Mouse (Mus musculus) midbrain, embryonic 12.5 days (tissue): Measurements from ENCODE around the gene 9430015G10Rik. TPM values are rescaled to one million over a fixed set of nuclear protein-coding genes. Genes with fewer than 3 reads are reported as not detected.

Source experiments
- ATAC-seq: fragments of 200-750 bp; cut with Nextera tagmentation; 2 replicates; pipeline ENCODE4 v1.8.0; 2017; ENCODE audit warnings: low read depth, moderate TSS enrichment, moderate library complexity; ENCODE audit not compliant: low FRiP score
- H3K27ac ChIP-seq: fragments of 300-500 bp; sonication (generic); replicated peaks from 2 replicates; pipeline ENCODE4 v1.5.1; 2016; ENCODE audit warnings: mild to moderate bottlenecking
- H3K27me3 ChIP-seq: fragments of 300-500 bp; sonication (generic); 2 replicates; pipeline ENCODE4 v1.6.1; 2016; ENCODE audit warnings: mild to moderate bottlenecking
- H3K36me3 ChIP-seq: fragments of 300-500 bp; sonication (generic); 2 replicates; pipeline ENCODE4 v1.6.1; 2016
- H3K4me1 ChIP-seq: fragments of 300-500 bp; sonication (generic); 2 replicates; pipeline ENCODE4 v1.6.1; 2016
- H3K4me2 ChIP-seq: fragments of 300-500 bp; sonication (generic); replicated peaks from 2 replicates; pipeline ENCODE4 v1.6.1; 2016; ENCODE audit warnings: mild to moderate bottlenecking, moderate library complexity
- H3K4me3 ChIP-seq: fragments of 300-500 bp; sonication (generic); 2 replicates; pipeline ENCODE4 v1.5.1; 2016; ENCODE audit warnings: mild to moderate bottlenecking
- H3K9ac ChIP-seq: fragments of 300-500 bp; sonication (generic); replicated peaks from 2 replicates; pipeline ENCODE4 v1.6.1; 2016; ENCODE audit warnings: mild to moderate bottlenecking, moderate library complexity
- H3K9me3 ChIP-seq: fragments of 300-500 bp; sonication (generic); 2 replicates; pipeline ENCODE4 v1.6.1; 2016; ENCODE audit warnings: mild to moderate bottlenecking
- WGBS: fragments of 180-500 bp; shearing (Covaris S2); methylation state at CpG from one replicate; pipeline ENCODE4 v1.1.7; 2016; 5-methylcytosine and 5-hydroxymethylcytosine counted together
- polyA plus RNA-seq: library from polyadenylated mRNA; unstranded; fragments of >200 nt; fragmentation: Nextera tagmentation; extraction: Ambion mirVana; gene quantifications from 2 replicates; pipeline ENCODE4 v1.2.1, GENCODE M21; 2016

The 9430015G10Rik gene
- polyA plus RNA-seq: 59.8 and 60.0 TPM in 2 replicates

DNA sequence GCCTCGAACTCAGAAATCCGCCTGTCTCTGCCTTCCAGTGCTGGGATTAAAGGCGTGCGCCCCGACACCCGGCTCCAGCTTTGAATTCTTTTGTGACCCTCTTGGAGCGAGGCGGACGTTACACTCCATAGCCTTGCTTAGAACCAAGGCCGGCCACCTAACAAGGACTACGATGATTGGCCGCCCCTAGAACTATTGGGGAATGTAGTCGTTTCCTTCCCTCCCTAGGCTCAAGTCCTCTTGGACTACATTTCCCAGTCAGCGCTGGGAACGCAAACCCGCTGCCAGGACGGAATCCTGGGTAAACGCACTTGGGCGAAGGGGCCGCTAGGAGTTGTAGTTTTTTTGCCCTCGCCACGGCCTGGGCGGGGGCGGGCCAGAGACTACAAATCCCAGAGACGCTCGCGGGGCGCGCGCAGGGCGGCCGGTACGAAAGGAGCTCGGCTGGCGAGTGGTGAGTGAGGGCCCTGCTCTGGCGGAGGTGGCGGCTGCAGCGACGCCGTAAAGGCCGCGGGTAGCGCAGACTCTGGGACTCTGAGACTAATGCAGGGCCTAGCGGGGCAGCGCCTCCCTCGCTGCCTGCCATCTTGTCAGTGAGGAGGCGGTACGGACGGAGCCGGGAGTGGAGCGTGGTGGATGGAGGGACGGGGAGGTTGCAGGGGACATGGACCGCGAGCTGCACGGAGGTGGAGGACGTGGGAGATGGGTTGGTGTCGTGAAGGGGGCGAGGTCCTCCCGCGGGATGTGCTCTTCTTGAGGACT, at the start of gene 9430015G10Rik:
TSS of gene 9430015G10Rik (plus strand) at position 413 of the 762 bp plus-strand sequence.
- Histone ChIP-seq H3K27me3 (no peaks in the 10 kb centered on the region), H3K9me3 (no peaks in the 10 kb centered on the region), H3K4me1 (peaks cover 10% of the 10 kb centered on the region), H3K36me3 (no peaks in the 10 kb centered on the region), H3K4me2 (peak within 1 kb of the TSS; percentile 66), H3K9ac (peak within 1 kb of the TSS; percentile 87), H3K27ac (peak within 1 kb of the TSS; percentile 88), H3K4me3 (peak within 1 kb of the TSS; percentile 85)
- whole genome bisulfite sequencing: under 1% methylated on average over 60 of the region's 60 CpGs
- peak; percentile 98 for ATAC-seq

DNA sequence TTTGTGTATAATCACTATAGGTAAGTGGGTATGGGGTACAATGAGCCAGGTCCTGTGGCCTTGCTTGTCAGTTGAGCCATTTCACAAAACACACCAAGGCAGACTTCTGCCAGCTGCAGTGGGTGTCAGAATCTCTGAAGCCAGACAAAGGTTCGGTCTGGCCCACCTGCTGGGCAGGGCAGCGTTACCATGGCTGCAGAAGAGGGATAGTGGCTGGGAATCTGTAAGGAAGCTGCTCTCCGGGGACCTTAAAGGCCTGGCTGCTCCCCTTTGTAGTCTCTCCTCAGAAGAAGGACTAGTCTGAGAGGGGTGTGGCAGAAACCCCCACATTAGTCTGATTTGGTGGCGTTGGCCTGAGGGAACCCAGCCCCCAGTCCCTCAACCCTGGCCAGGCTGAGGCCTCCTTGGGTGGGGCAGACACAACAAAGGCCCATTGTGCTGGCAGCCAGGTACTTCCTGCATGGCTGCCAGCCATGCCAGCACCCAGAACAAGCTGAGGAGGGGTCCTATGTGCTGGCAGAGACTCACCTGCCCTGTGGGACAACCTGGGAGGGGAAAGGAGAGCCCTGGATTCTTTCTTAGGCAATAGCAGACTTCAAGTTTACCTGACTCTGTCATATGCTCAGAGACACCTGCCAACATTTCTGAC, 45.8 kb upstream of the 9430015G10Rik start:
- H3K4me2 ChIP-seq: no peak overlapping the region
- no peak for ATAC-seq
- WGBS: 4% methylated on average over 4 of the region's 4 CpGs
- H3K4me3 ChIP-seq: no peak overlapping the region
- H3K4me1 ChIP-seq: peaks cover 10% of the 10 kb centered on the region
- H3K27me3 ChIP-seq: 0 out of 2 replicates have a peak, but pooled peaks cover 3% of the 10 kb centered on the region
- no peaks in the 10 kb centered on the region for H3K36me3 ChIP-seq
- H3K27ac ChIP-seq: peak overlapping the region; percentile 60
- H3K9me3 ChIP-seq: no peaks in the 10 kb centered on the region
- no peak overlapping the region for H3K9ac ChIP-seq

DNA sequence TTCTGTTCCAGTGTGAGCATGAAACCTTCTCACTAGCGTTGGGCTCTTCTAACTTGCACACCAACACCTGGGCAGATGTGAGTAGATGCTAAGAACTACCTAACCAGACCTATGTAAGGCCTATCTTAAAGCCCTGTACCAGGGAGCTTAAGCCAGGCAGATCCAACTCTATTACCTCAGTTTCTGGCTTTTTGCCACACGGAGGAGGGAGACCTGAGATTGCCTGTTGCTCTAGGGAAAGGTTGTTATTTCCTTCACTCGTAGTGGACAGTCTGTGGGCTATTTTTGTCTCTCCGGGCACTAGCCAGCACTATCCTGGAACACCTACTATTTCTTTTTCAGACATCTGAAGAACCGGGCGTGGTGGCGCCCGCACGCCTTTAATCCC, 45.3 kb upstream of the 9430015G10Rik start:
- Histone ChIP-seq H3K4me1 (peaks cover 10% of the 10 kb centered on the region), H3K27ac (no peak overlapping the region), H3K4me2 (no peak overlapping the region), H3K36me3 (no peaks in the 10 kb centered on the region), H3K9me3 (no peaks in the 10 kb centered on the region), H3K27me3 (0 out of 2 replicates have a peak, but pooled peaks cover 3% of the 10 kb centered on the region), H3K4me3 (no peak overlapping the region), H3K9ac (no peak overlapping the region)
- WGBS: 81% methylated on average over 9 of the region's 9 CpGs
- no peak for ATAC-seq

DNA sequence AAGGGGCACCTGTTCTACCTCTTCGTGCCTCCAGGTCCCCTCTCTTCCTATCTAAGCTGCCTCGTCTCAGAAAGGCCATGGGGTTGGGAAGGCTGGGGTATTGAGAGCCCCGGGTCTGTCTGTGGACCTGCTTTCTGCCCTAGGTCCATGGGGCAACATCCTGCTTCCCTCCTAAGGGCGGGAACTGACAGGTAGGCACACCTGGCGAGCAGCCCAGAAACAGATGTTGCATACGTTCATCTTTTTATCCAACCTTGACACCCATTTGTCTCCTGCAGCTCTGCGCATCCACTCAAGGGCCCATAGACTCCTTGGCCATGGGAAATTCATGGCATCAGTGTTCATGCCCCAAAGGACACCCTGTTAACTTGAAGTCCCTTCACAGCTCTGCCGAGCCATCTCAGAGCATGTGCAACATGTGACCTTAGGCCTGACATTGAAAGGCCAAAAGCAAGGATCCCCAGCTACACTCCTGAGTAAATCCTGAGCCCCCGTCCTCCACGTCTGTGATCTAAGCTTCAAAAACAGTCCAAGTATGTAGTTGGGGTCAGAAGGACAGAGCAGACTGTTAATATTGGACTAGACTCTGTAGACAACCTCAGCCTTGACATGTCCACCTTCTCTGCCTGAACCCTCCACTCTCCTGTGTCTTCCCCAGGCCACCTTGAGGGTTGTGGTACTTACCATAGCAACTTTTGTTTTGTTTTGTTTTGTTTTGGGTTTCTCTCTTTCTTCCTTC, 44.5 kb upstream of the 9430015G10Rik start:
- no peak overlapping the region for H3K4me2 ChIP-seq
- 85% methylated on average over 10 of the region's 10 CpGs for WGBS
- no peaks in the 10 kb centered on the region for H3K9me3 ChIP-seq
- H3K4me3 ChIP-seq: no peak overlapping the region
- no peak overlapping the region for H3K27ac ChIP-seq
- 0 out of 2 replicates have a peak, but pooled peaks cover 3% of the 10 kb centered on the region for H3K27me3 ChIP-seq
- peaks cover 17% of the 10 kb centered on the region for H3K4me1 ChIP-seq
- no peaks in the 10 kb centered on the region for H3K36me3 ChIP-seq
- ATAC-seq: no peak
- H3K9ac ChIP-seq: no peak overlapping the region

DNA sequence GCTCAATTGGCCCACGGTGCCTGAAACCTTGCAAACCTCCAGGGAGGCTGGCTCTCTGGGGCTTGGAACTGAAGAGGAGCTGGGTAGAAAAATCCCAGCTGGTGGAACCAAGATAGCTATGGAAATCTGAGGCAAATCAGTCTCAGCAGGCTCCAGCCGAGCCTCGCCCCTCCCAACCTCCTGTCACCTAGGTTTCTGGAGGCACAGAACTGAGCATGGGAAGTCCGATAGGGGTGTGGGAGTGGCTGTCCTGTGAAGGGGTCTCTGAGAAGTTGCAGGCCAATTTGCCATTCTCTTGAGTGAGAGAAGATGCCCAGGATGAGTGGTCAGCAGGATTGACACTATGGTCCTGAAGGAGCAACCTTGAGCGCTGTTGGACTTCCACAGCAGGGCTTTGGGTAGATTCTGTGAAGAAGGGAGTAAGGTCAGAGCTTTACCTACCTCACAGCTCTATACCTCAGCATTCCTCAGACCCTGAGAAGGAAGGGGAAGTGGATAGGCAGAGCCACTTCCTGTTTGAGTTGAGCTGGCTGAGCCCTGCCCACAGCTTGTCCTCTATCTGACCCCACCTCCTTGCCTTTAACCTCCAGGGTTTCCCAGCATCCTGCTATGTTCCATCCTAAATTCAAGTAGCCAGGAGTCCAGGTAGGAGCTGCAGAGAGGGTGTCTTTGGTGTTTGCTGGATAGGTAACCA, 42.4 kb upstream of the 9430015G10Rik start:
- H3K4me2 ChIP-seq: no peak overlapping the region
- 0 out of 2 replicates have a peak, but pooled peaks cover 3% of the 10 kb centered on the region for H3K27me3 ChIP-seq
- no peak for ATAC-seq
- H3K4me1 ChIP-seq: peaks cover 23% of the 10 kb centered on the region
- no peak overlapping the region for H3K27ac ChIP-seq
- H3K36me3 ChIP-seq: no peaks in the 10 kb centered on the region
- 75% methylated on average over 5 of the region's 5 CpGs for WGBS
- H3K9ac ChIP-seq: no peak overlapping the region
- no peaks in the 10 kb centered on the region for H3K9me3 ChIP-seq
- H3K4me3 ChIP-seq: no peak overlapping the region

DNA sequence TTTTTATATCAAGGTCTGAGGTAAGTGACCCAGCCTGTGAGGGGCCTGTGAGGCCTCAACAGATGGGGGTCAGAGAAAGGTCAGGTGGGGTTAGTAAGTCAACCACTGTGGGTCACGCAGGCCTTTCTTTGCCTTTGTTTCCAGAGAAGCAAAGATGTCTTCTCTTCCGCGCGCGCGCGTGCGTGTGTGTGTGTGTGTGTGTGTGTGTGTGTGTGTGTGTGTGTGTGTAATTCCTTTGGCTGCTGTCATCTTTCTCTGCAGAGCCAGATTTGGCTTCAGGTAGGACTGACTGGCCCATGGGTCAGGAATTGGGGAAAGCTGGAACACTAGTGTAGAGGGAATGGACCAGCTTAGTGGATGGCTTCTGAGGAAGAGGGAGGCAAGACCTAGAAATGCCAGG, 40.1 kb upstream of the 9430015G10Rik start:
- ATAC-seq: no peak
- Histone ChIP-seq H3K27me3 (0 out of 2 replicates have a peak, but pooled peaks cover 3% of the 10 kb centered on the region), H3K4me3 (no peak overlapping the region), H3K4me2 (no peak overlapping the region), H3K36me3 (no peaks in the 10 kb centered on the region), H3K9me3 (no peaks in the 10 kb centered on the region), H3K4me1 (peaks cover 13% of the 10 kb centered on the region; the same call in 1 of the 2 replicates), H3K27ac (no peak overlapping the region), H3K9ac (no peak overlapping the region)
- 93% methylated on average over 8 of the region's 8 CpGs for WGBS

DNA sequence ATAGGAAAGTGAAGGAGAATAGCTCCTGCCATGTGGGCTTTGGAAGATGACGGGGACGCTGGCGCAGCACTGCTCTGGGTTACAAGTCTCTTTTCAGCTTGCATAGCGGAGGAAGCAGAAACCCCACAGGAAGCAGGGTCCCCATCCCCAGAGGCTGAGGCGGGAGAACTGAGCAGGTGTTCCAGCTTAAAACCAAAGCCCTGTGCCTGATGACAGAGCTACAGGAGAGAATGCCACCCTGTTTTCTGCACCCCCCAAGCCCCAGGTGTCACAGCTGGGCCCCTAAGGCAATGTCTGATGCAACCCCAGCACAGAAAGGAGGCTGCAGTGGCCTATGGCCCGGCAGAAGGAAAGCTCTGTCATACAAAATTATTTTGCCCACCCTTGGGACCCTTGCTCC, 39.5 kb upstream of the 9430015G10Rik start:
- 55% methylated on average over 6 of the region's 6 CpGs for WGBS
- H3K27me3 ChIP-seq: 0 out of 2 replicates have a peak, but pooled peaks cover 3% of the 10 kb centered on the region
- 0 out of 2 replicates have a peak, but pooled peaks have one; percentile 16 for ATAC-seq
- no peak overlapping the region for H3K4me3 ChIP-seq
- no peak overlapping the region for H3K9ac ChIP-seq
- H3K9me3 ChIP-seq: no peaks in the 10 kb centered on the region
- no peaks in the 10 kb centered on the region for H3K36me3 ChIP-seq
- H3K4me1 ChIP-seq: peaks cover 13% of the 10 kb centered on the region; the same call in 1 of the 2 replicates
- no peak overlapping the region for H3K4me2 ChIP-seq
- H3K27ac ChIP-seq: no peak overlapping the region; the same call in 1 of the 2 replicates

DNA sequence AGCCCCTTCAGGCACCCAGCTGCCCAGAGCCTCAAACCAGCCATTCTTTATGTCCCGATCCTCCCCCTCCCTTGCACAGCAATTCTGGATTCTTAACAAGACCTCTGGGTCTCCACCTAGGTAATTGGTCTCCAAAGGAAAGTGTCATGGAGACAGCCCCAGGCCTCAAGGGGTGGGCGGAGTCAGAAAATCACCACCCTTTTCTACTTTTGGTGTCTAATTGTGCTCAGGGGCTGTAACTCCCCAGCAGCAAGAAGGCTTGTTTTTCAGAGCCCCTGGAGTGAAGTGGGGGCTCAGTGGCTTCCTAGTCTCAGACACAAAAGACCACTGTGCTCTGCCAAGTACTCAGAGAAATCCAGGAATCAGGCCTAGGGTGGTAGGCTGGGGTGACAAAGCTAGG, 39.1 kb upstream of the 9430015G10Rik start:
- Histone ChIP-seq H3K36me3 (no peaks in the 10 kb centered on the region), H3K9me3 (no peaks in the 10 kb centered on the region), H3K27me3 (peaks cover 5% of the 10 kb centered on the region), H3K4me3 (no peak overlapping the region), H3K9ac (no peak overlapping the region), H3K4me2 (no peak overlapping the region), H3K4me1 (peaks cover 13% of the 10 kb centered on the region; the same call in 1 of the 2 replicates), H3K27ac (no peak overlapping the region; the same call in 1 of the 2 replicates)
- 0 out of 2 replicates have a peak, but pooled peaks have one; percentile 38 for ATAC-seq
- WGBS: 59% methylated on average over 2 of the region's 2 CpGs

DNA sequence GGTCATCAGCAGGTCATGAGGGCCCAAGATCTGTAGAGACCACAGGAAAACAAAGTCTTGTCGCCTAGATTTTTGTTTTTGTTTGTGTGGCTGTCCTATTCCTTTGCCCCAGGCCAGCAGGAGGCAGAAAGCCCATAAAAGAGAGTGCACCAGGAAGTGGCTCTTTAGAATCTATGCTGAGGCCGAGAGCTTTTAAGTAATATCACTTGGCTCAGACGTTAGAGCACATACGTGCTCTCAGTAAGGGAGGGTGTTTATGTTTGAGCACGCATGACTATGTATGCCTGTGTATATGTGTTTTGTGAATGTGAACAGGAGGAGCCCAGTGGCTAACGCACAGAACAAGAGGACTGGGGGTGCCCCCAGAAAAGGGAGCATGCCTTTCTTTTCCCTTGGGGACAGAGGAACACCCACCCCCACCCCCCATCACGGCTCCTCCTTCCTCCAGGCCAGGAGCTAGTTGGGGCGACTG, 32.8 kb upstream of the 9430015G10Rik start:
- H3K9me3 ChIP-seq: no peaks in the 10 kb centered on the region
- H3K9ac ChIP-seq: no peak overlapping the region
- 11% methylated on average over 7 of the region's 8 CpGs for WGBS
- H3K4me2 ChIP-seq: peak overlapping the region; percentile 55
- no peak overlapping the region for H3K27ac ChIP-seq
- ATAC-seq: no peak
- H3K4me3 ChIP-seq: no peak overlapping the region
- H3K36me3 ChIP-seq: no peaks in the 10 kb centered on the region
- peaks cover 32% of the 10 kb centered on the region for H3K27me3 ChIP-seq
- peaks cover 13% of the 10 kb centered on the region for H3K4me1 ChIP-seq

DNA sequence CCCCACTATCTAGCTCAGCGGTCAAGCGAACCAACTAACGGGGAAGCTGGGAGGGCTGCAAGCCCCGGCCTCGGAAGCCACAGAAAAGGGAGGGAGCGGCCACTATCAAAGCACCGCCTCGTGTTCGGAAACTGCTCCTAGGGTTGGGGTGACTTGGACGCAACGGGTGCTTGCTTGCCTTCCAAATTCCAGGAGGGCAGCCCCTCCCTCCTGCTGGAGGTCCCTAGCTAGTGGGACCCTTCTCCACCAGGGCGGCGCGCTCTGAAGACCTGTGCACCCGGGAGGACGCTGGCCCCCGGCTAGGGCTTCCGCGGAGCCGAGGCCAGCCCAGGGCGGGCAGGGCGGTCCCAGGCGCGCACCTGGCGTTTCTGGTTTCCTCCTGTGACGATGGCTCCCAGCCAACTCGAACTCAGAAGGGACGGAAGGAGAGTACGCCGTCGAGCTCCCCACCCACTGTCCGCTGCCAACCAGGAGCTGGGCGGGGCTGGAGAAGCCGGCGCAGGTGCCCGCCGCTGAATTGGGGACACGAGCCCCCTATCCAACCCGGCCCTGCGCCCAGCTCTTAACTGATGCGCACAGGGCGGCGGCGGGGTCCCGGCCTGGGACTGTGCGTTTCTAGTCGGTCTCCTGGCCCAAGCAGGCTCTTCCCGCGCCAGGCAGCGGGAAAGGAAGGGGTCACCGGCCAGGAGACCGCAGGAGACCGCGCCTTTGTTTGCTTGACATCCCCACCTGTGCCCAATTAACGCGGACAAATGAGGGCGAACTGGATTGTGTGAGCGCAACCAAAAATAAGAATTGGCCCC, 32.1 kb upstream of the 9430015G10Rik start:
- Histone ChIP-seq H3K27ac (no peak overlapping the region), H3K4me1 (peaks cover 13% of the 10 kb centered on the region), H3K4me3 (peak overlapping the region; percentile 34), H3K4me2 (peak overlapping the region; percentile 55), H3K36me3 (no peaks in the 10 kb centered on the region), H3K9me3 (no peaks in the 10 kb centered on the region), H3K27me3 (peaks cover 32% of the 10 kb centered on the region), H3K9ac (no peak overlapping the region; the same call in 1 of the 2 replicates)
- ATAC-seq: 0 out of 2 replicates have a peak, but pooled peaks have one; percentile 47
- WGBS: under 1% methylated on average over 58 of the region's 58 CpGs
